Mouse (Mus musculus) lung, postnatal 0 days (tissue): ENCODE results near the gene Mknk1. TPM values are rescaled to one million over a fixed set of nuclear protein-coding genes. Genes with fewer than 3 reads are reported as not detected.

ENCODE experiments used
- ATAC-seq: fragments of 200-750 bp; cut with Nextera tagmentation; 2 replicates; pipeline ENCODE4 v1.8.0; 2017; ENCODE audit warnings: moderate library complexity
- DNase-seq: peaks from one replicate; pipeline ENCODE4 v3.0.0-alpha.2; 2016; ENCODE audit warnings: low spot score
- H3K27ac ChIP-seq: fragments of 300-500 bp; sonication (generic); 2 replicates; pipeline ENCODE4 v1.5.1; 2014; ENCODE audit warnings: antibody characterized with exemption, mild to moderate bottlenecking, low read length, mixed read lengths
- H3K27me3 ChIP-seq: fragments of 300-500 bp; sonication (generic); replicated peaks from 2 replicates; pipeline ENCODE4 v1.6.1; 2014; ENCODE audit warnings: low read length, mixed read lengths; ENCODE audit not compliant: insufficient read depth
- H3K36me3 ChIP-seq: fragments of 300-500 bp; sonication (generic); 2 replicates; pipeline ENCODE4 v1.6.1; 2014; ENCODE audit warnings: low read length, mixed read lengths; ENCODE audit not compliant: insufficient read depth
- H3K4me1 ChIP-seq: fragments of 300-500 bp; sonication (generic); 2 replicates; pipeline ENCODE4 v1.6.1; 2014; ENCODE audit warnings: antibody characterized with exemption, low read depth, low read length, mixed read lengths; ENCODE audit not compliant: insufficient read depth
- H3K4me2 ChIP-seq: fragments of 300-500 bp; sonication (generic); replicated peaks from 2 replicates; pipeline ENCODE4 v1.6.1; 2014; ENCODE audit warnings: low read depth, mild to moderate bottlenecking, low read length, moderate library complexity, mixed read lengths
- H3K4me3 ChIP-seq: fragments of 300-500 bp; sonication (generic); 2 replicates; pipeline ENCODE4 v1.5.1; 2014; ENCODE audit warnings: low read depth, low read length
- H3K9ac ChIP-seq: fragments of 300-500 bp; sonication (generic); replicated peaks from 2 replicates; pipeline ENCODE4 v1.6.1; 2014; ENCODE audit warnings: low read depth, mild to moderate bottlenecking
- H3K9me3 ChIP-seq: fragments of 300-500 bp; sonication (generic); 2 replicates; pipeline ENCODE4 v1.6.1; 2016; ENCODE audit warnings: low read length, mixed read lengths
- CTCF ChIP-seq: IDR thresholded peaks from 2 replicates; pipeline ENCODE4 v1.5.1; 2016; ENCODE audit warnings: antibody characterized with exemption, mild to moderate bottlenecking
- EP300 ChIP-seq: IDR thresholded peaks from 2 replicates; pipeline ENCODE4 v1.6.1; 2016; ENCODE audit warnings: antibody characterized with exemption, mild to moderate bottlenecking, control low read depth
- WGBS: fragments of 180-500 bp; shearing (Covaris S2); extraction: QIAGEN DNeasy Blood & Tissue Kit; methylation state at CpG from one replicate; pipeline ENCODE4 v1.1.7; 2014; 5-methylcytosine and 5-hydroxymethylcytosine counted together
- polyA plus RNA-seq: library from polyadenylated mRNA; unstranded; fragments of >200 nt; fragmentation: Nextera tagmentation; extraction: Ambion mirVana; gene quantifications from 2 replicates; pipeline ENCODE4 v1.2.1, GENCODE M21; 2015

Mknk1 gene
- polyA plus RNA-seq, 1 experiment from 2014 or later = 26.9 TPM

DNA sequence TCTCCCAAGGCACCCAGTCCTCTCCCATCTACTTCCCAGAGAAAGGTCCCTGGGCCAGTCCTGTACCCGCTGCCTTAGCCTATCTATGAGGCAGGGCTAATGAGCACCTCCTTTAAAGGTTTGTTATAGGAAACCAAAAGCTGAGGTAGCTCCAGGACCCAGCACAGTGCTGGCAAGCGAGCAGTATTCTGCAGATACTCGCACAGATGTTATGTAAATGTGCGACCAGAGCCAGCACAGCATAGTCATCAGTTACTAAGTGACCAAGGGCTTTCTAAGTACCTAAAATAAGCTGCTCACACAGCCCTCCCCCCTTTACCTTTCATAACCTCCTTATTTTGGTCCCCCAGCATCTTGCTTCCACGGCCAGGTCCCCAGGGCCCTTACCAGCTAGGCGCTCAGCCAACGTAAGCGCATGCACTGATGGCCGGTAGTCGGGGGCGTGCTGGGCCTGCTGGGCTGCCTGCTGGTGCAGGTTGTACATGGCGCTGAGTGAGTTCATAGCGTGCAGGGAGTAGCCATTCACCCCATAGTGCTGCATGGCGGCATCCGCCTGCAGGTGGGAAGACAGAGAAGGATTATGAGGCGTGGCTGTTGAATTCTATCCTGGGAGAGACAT is 84.4 kb downstream of the Mknk1 start:
- WGBS = 69% methylated on average over 16 of the region's 16 CpGs
- DNase-seq (no peak), ATAC-seq (no peak)
- H3K9me3 ChIP-seq = no peaks in the 10 kb centered on the region
- no peaks in the 10 kb centered on the region for H3K4me1 ChIP-seq
- H3K36me3 ChIP-seq = no peaks in the 10 kb centered on the region
- TF ChIP-seq EP300 (no peak), CTCF (no peak)
- no peak overlapping the region for H3K4me2 ChIP-seq
- H3K27ac ChIP-seq = no peak overlapping the region
- no peak overlapping the region for H3K9ac ChIP-seq
- no peak overlapping the region for H3K4me3 ChIP-seq
- H3K27me3 ChIP-seq = no peaks in the 10 kb centered on the region

DNA sequence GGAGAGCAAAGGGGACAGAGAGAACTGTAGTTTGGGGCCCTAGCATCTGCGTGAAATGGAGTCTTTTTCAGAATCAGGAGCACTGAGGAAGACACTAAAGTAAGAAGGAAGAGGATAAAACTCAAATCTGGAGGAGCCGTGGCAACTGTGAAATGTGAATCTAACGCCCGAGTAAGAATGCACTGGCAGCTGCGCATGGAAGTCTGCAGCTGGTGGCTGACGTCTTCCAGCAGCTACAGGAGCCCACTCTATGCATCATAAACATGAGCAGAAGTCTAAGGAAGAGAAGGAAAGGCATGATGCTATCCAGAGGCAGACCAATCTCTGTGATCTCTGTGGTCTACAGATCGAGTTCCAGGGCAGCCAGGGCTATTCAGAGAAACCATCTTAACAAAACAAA is 88.6 kb downstream of the Mknk1 start:
- no peak for ATAC-seq
- Histone ChIP-seq H3K4me1 (no peaks in the 10 kb centered on the region), H3K27me3 (peaks cover 16% of the 10 kb centered on the region; the same call in 1 of the 2 replicates), H3K9ac (no peak overlapping the region), H3K4me3 (no peak overlapping the region), H3K27ac (no peak overlapping the region), H3K4me2 (no peak overlapping the region), H3K36me3 (no peaks in the 10 kb centered on the region), H3K9me3 (no peaks in the 10 kb centered on the region)
- DNase-seq = no peak
- TF ChIP-seq EP300 = no peak
- TF ChIP-seq CTCF = no peak
- 39% methylated on average over 7 of the region's 7 CpGs for WGBS

Other genes with a start within 250 kb of the Mknk1 start
- 0.08 TPM in 1 of 2 replicates, not detected in the other for gene Cyp4a32, start 238.2 kb upstream of the Mknk1 start, polyA plus RNA-seq
- 171 and 174 TPM in 2 replicates for gene Cyp4b1, start 191.5 kb upstream of the Mknk1 start, polyA plus RNA-seq
- 24.4 and 26.8 TPM in 2 replicates for gene Efcab14, start 101.5 kb upstream of the Mknk1 start, polyA plus RNA-seq
- gene Tex38, start 58.2 kb upstream of the Mknk1 start, polyA plus RNA-seq = 0.16 TPM in 1 of 2 replicates, not detected in the other
- gene Atpaf1, start 54.4 kb upstream of the Mknk1 start, polyA plus RNA-seq = 30.0 and 30.5 TPM in 2 replicates
- 14.8 and 16.3 TPM in 2 replicates for gene Mob3c, start 11.1 kb upstream of the Mknk1 start, polyA plus RNA-seq
- gene Kncn, start 45.2 kb downstream of the Mknk1 start, polyA plus RNA-seq = not detected in 2 replicates
- gene 6430628N08Rik, start 51.5 kb downstream of the Mknk1 start, polyA plus RNA-seq = not detected in 2 replicates
- gene Dmbx1, start 100.7 kb downstream of the Mknk1 start, polyA plus RNA-seq = not detected in 2 replicates
- 12.1 and 13.4 TPM in 2 replicates for gene Faah, start 178.7 kb downstream of the Mknk1 start, polyA plus RNA-seq
- gene Nsun4, start 214.7 kb downstream of the Mknk1 start, polyA plus RNA-seq = 33.7 and 37.9 TPM in 2 replicates
- 423 and 444 TPM in 2 replicates for gene Uqcrh, start 235.9 kb downstream of the Mknk1 start, polyA plus RNA-seq
- gene Lrrc41, start 236.1 kb downstream of the Mknk1 start, polyA plus RNA-seq = 46.1 and 49.0 TPM in 2 replicates